Mouse (Mus musculus) common myeloid progenitor, adult 5-6 weeks (primary cell): ENCODE data around the gene Aldh2. TPM values are rescaled to one million over a fixed set of nuclear protein-coding genes. Genes with fewer than 3 reads are reported as not detected.
"Not testable (repeated sequence)": the region's sequence is repeated elsewhere in the genome, so short reads cannot be mapped to it uniquely, and the experiment has no call there.

Experiments
- ATAC-seq: replicated peaks from 2 replicates; pipeline ENCODE4 v1.8.0; 2016; ENCODE audit warnings: low read depth, mild to moderate bottlenecking, moderate TSS enrichment, inconsistent platforms; ENCODE audit not compliant: poor library complexity, severe bottlenecking
- total RNA-seq: library from RNA; stranded (forward); fragments of 200-1000, 187-1606 nt; gene quantifications from 2 replicates; pipeline ENCODE4 v1.2.3, GENCODE M21; 2017

The Aldh2 gene
- total RNA-seq: 255 and 314 TPM in 2 replicates

DNA sequence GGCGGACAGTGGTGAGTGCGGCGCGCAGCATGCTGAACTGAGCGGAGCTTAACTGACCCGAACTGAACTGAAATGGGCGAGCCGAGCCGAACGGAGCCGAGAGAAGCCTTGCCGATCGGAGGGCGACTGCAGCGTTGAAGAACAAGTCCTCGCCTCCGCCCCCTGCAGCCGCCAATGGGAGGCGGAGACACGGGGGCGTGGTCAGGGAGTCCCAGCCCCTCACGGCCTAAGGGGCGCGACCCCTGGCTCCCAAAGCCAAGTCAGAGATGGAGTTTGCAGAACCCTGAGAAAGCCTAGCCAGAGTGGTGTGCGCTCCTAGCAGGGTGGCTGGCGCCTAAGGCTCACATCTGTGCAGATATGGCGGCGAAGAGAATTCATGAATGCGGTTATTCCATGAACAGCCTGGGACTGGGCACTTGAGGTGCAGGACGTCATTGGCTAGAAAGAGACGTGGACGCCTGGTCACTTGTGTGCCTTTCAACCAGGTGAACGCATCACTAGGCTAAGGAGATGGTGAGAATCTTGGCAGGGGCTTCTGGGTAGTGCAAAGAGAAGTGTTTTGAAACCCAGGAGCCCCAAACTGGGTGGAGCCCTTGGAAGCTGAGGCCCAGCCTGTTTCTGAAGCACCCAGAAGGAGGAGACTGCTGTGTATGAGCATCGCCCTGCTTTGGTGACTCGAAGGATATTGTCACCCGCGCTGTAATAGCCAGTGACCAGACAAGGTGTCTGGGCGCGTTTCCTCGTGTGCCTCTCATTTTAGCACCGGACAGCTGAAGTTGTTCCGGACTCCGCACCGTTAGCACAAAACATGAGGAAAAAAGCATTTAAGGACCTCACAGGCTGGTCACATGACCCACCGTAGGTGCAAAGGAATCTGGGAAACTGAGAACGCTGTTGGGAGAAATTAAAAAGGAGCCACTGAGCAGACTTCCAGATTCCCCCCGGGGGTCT lies at the start of gene Aldh2:
TSS of gene Aldh2 (minus strand) at position 374 of the 951 bp plus-strand sequence.
- ATAC-seq: peak; percentile 90

- ATAC-seq: no peak
Observed at GRCm38 (mm10) chr5:121639601-121640000, 46.0 kb upstream of the Aldh2 start.

DNA sequence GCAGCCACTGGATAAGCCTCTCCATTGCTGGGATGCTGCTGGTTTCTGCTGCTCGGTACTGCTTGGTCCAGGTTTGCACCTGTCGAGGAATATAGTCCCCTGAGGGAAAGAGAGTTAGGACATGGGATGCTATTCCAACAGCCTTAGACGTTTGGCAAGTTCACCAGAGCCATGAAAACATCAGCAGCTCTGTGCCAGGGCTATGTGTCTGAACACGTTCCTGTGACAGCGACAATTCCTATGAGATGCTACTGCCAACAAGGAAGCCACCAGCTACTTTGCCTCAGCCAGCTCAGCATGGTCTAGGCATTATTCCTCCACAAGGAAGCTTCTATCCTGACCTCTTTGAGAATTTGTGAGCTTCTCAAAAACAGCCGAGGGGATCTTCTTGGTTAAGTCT lies 43.7 kb upstream of the Aldh2 start:
- no peak for ATAC-seq

- no peak for ATAC-seq
Observed at GRCm38 (mm10) chr5:121634668-121635067, 41.0 kb upstream of the Aldh2 start.

DNA sequence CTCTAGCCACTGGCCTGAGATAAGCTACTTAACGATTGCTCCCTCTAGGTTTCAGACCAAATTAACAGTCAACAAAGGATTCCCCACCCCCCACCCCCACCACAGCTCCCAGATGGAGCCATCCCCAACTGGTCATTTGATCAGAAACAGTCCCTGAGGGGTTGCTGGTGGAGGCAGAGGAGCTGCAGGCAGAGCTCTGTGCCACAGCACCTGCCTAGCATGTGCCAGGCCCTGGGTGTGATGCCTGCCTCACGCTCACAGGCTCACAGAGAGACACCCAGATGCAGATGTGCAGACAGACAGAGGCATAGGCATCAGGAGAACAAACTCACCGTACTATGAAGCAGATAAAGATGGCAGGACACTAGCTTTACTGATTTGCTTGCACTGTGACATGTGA lies 39.2 kb upstream of the Aldh2 start:
- no peak for ATAC-seq

- ATAC-seq: not testable (repeated sequence)
Observed at GRCm38 (mm10) chr5:121631106-121631647, 37.6 kb upstream of the Aldh2 start.

DNA sequence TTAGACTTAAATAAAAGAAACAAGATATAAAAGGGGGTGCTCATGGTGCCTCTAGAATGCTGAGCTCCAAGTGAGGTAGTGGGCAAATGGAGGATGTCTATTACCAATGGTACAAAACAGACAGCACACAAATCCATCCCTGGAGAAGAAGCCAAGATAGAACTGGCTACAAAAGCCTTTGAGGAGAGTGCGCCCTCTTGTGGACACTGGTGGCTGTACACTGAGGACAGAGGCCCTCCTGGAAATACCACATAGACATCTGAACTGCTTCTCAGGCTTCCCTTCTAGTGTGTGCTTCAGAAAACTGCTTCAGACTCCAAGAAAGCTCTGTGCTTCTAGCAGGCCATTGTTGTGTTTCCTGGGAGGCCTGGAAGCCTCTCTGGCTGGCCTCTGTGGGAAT lies 34.2 kb upstream of the Aldh2 start:
- ATAC-seq: peak; percentile 77

DNA sequence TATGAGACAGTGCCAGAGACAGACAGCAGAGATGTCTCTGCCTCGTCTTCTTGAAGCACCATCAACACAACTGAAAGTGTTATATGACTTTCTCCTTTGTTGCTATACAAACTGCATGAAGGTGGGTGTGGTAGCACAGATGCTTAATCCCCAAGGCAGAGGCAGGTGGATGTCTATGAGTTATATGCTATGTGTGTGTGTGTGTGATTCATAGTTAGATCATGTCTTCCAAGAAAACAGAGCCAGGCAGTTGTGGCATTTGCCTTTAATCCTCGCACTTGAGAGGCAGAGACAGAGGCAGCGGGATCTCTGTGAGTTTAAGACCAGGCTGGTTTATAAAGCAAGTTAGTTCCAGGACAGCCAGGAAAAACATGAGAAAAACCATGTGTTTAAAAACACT lies 29.6 kb upstream of the Aldh2 start:
- ATAC-seq: no peak

DNA sequence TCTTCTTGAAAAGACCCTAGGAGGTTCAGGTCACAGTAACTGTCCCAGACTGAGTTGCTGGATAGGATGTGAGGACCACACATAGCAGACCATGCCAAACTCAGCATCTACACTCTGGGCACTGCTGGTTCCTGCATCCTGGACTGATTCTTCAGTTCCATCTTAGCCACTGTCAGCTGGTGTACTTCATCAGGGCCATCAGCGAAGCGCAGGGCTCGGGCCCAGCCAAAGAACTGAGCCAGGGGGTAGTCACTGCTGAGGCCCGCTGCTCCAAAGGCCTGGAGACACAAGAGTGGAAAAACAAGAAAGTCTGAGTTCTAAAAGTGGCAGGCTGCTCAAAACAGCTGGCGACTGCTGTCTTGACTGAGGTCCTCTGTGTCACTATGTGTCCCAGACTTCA lies 27.5 kb upstream of the Aldh2 start:
- ATAC-seq: no peak

- ATAC-seq: peak; percentile 79
Observed at GRCm38 (mm10) chr5:121618592-121619513, 25.2 kb upstream of the Aldh2 start, which contains the start of gene Acad12. Acad12 (minus strand) TSS chr5:121618938.

DNA sequence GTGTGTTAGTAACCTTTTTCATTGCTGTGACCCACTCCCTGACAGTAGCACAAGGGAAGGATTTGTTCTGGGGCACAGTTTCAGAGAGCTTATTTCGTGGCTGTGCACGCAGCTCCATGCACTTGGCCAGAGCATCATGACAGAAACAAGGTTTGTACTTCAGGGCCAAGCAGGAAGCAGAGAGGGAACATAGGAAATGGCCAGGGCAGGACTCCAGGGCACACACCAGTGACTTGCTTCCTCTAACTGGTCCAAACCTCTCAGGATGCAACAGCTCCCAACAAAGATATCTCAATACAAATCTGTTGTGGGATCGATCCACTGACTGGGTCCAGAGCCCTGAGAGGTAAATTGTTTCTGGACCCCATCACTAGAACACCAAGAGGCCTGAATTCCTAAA lies 21.3 kb upstream of the Aldh2 start:
- ATAC-seq: not testable (repeated sequence)

- no peak for ATAC-seq
Observed at GRCm38 (mm10) chr5:121612036-121612435, 18.4 kb upstream of the Aldh2 start.

- peak; percentile 30; the same call in 1 of the 2 replicates for ATAC-seq
Observed at GRCm38 (mm10) chr5:121609556-121610135, 16.0 kb upstream of the Aldh2 start.

- peak; percentile 83 for ATAC-seq
Observed at GRCm38 (mm10) chr5:121606151-121606550, 12.5 kb upstream of the Aldh2 start.

DNA sequence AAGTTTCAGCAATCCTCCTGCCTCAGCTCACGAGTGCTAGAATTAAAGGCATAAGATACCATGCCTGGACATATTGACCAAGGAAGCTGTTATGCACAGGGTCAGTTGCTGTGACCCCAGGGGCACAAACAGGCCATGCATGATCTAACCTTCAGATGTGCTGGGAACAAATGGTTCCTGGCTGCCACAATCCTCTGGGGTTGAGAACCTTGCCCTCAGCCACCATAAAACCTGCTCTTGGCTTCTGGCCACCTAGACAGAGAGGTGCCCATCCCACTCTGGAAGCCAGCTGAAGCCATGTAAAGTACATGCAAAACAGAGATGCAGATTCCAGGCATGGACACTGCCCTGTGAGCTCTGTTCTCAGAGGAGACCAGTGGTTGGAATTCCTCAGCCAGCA lies 10.2 kb upstream of the Aldh2 start:
- not testable (repeated sequence) for ATAC-seq

GRCm38 (mm10) chr5:121601547-121602299 lies 8.1 kb upstream of the Aldh2 start:
- ATAC-seq: peak; percentile 89

- ATAC-seq: no peak
Observed at GRCm38 (mm10) chr5:121598871-121599610, 5.4 kb upstream of the Aldh2 start.

DNA sequence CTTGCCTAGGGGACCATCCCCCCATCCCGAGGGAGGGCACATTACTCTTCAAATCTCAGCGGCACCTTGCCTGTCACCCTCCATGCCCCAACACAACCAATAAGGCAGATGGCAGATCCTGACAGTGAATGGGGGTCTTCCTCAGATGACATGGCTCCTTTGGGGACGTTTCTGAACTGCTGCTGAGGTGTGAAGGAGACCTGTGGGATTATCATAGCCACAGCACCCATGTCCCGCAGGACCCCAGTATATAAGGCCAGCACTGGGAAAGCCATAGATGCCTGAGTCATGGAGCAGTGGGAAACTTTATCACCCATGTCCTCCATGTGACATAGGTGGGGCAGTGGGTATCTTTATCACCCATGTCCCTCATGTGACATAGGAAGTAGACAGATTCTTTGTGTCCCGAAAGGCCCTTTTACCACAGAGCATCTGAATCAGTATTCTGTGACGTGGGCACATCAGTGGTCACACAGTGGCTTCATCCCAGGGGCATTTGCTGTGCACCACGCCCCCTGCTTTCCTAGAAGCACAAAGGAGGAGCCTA lies 4.4 kb upstream of the Aldh2 start:
- ATAC-seq: no peak
